Mouse (Mus musculus) layer of hippocampus, adult 9-11 months (tissue): ENCODE measurements around the gene Bard1.

Experiments
- DNase-seq: peaks from one replicate; pipeline ENCODE4 v3.0.0; 2022

Bard1 gene

GRCm38 (mm10) chr1:71045141-71045540, 57.8 kb downstream of the Bard1 start:
- DNase-seq, result no peak

GRCm38 (mm10) chr1:71043951-71044350, 59.0 kb downstream of the Bard1 start:
- DNase-seq, result no peak

DNA sequence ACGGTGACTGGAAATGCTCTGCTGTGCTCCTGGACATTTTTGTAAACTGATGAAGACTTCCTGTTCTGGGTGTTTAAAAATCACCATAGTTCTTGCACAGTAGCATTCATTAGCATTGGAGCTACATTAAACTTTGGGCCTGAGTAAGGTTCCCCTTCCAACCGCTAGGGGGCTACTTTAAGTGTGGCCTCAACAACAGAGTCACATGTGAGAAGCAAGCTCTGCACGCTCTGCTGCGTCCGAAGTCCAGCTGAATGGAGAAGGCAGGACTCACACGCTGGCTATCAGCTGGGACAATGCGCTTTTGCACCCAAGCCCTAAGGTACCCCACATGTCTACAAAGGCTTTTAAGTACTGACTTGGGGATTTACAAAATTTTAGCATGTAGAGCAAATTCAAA, 65.9 kb downstream of the Bard1 start:
- no peak for DNase-seq

DNA sequence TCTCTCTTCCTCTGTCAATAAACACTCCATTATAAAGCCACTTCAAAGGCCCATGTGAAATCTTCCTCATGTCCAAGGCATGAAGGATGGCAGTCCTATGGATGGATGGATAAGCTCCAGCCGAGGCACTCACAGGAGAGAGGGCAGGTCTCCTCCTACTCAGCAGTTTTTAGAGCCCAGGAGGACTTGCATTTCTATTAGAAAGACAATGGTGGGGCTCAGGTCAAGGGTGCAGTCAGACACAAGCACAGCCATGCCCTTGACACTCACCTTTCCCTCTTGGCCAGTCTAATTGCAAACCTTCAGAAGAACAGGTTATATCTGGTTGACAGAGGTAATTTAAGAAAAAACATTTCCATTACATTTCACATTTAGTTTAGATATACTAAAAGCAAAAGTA, 67.4 kb downstream of the Bard1 start:
- no peak for DNase-seq

DNA sequence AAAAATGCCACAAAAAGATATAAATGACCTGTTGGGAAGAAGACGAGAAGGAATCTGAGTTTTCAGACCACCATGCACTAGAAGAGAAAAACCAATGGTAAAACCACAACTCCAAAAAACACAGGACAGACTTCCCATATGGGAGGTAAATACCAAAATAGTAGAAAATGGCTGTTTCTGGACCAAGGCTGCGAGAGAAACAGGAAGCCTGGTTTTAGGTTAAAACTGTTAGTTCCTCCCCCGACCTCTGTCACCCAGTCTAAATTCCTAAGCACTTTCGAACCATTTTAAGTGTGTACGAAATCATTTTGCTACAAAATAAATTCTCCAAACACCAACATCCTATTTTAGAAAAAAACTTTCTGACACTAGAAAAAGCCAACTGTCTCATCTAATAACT, 80.2 kb downstream of the Bard1 start:
- DNase-seq, result no peak

- DNase-seq, result no peak
Observed at GRCm38 (mm10) chr1:71014345-71014744, 88.6 kb downstream of the Bard1 start.

DNA sequence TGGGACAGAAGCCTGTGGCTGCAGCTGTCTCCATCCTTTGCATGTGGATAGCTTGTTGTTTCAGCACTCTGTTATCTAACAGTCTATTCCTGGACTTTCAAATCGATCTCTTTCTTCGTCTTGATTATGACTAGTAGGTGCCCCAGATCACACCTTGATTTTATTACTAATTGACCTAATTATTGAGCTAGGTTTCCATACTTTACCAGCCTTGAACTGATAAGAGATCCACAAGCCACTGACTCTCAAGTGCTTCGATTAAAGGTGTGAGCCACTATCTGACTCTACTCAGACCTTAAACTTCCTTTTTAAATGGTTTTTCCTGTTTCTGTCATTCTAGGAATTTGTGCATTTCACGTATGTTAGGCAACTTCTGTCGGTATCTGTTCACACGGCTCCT, 96.9 kb downstream of the Bard1 start:
- DNase-seq, result no peak

GRCm38 (mm10) chr1:71004177-71004576, 98.8 kb downstream of the Bard1 start:
- no peak for DNase-seq

- DNase-seq, result no peak
Observed at GRCm38 (mm10) chr1:71003741-71004140, 99.2 kb downstream of the Bard1 start.

- peak; percentile 5 for DNase-seq
Observed at GRCm38 (mm10) chr1:70997377-70997993, 105.5 kb downstream of the Bard1 start.

DNA sequence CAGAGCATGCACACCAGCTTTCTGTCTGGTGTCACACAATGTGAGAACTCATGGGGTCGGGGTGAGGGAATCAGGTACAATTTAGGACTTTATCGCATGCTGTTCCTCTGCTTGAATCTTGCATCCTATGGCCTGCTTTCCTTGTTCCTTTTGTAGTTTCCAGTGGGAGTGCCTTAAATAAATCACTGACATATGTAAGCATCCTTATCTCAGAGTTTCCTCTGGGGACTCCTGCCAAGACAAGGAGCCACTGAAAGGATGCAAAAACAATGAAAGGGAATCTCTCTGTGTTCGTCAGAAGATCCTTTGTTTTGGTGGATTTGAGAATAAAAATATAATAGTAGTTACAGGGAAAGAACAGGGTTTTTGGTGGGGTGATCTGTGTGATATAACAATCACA, 106.2 kb downstream of the Bard1 start:
- no peak for DNase-seq
